Mouse (Mus musculus) midbrain, embryonic 11.5 days (tissue): ENCODE measurements around the gene Cyp4f39. TPM values are rescaled to one million over a fixed set of nuclear protein-coding genes. Genes with fewer than 3 reads are reported as not detected.
"Not testable (repeated sequence)": the region's sequence is repeated elsewhere in the genome, so short reads cannot be mapped to it uniquely, and the experiment has no call there.

ENCODE experiments used
- ATAC-seq: fragments of 200-750 bp; cut with Nextera tagmentation; 2 replicates; pipeline ENCODE4 v1.8.0; 2017; ENCODE audit warnings: moderate TSS enrichment, moderate library complexity; ENCODE audit not compliant: low FRiP score
- DNase-seq: peaks from one replicate; pipeline ENCODE4 v3.0.0; 2015; ENCODE audit warnings: low spot score; ENCODE audit errors: missing footprints
- H3K27ac ChIP-seq: fragments of 300-500 bp; sonication (generic); 2 replicates; pipeline ENCODE4 v1.5.1; 2014; ENCODE audit warnings: low read depth, low read length
- H3K27me3 ChIP-seq: fragments of 300-500 bp; sonication (generic); 2 replicates; pipeline ENCODE4 v1.6.1; 2014; ENCODE audit warnings: mild to moderate bottlenecking, low read length, moderate library complexity, mixed read lengths; ENCODE audit not compliant: control insufficient read depth, insufficient read depth
- H3K36me3 ChIP-seq: fragments of 300-500 bp; sonication (generic); 2 replicates; pipeline ENCODE4 v1.6.1; 2014; ENCODE audit warnings: mild to moderate bottlenecking, low read length, moderate library complexity, mixed read lengths; ENCODE audit not compliant: control insufficient read depth, insufficient read depth
- H3K4me1 ChIP-seq: fragments of 300-500 bp; sonication (generic); 2 replicates; pipeline ENCODE4 v1.6.1; 2014; ENCODE audit warnings: low read length; ENCODE audit not compliant: control insufficient read depth, insufficient read depth
- H3K4me2 ChIP-seq: fragments of 300-500 bp; sonication (generic); 2 replicates; pipeline ENCODE4 v1.6.1; 2014; ENCODE audit warnings: mild to moderate bottlenecking, moderate library complexity
- H3K4me3 ChIP-seq: fragments of 300-500 bp; sonication (generic); 2 replicates; pipeline ENCODE4 v1.5.1; 2014; ENCODE audit warnings: low read depth, low read length
- H3K9ac ChIP-seq: fragments of 300-500 bp; sonication (generic); 2 replicates; pipeline ENCODE4 v1.6.1; 2014; ENCODE audit warnings: low read length
- H3K9me3 ChIP-seq: fragments of 300-500 bp; sonication (generic); 2 replicates; pipeline ENCODE4 v1.6.1; 2016; ENCODE audit warnings: low read length; ENCODE audit not compliant: control insufficient read depth
- WGBS: fragments of 180-500 bp; shearing (Covaris S2); extraction: QIAGEN DNeasy Blood & Tissue Kit; methylation state at CpG from one replicate; pipeline ENCODE4 v1.1.7; 2014; 5-methylcytosine and 5-hydroxymethylcytosine counted together
- polyA plus RNA-seq: library from polyadenylated mRNA; unstranded; fragments of >200 nt; fragmentation: Nextera tagmentation; extraction: Ambion mirVana; gene quantifications from 2 replicates; pipeline ENCODE4 v1.2.1, GENCODE M21; 2014

Cyp4f39 gene
- polyA plus RNA-seq, 1 experiment from 2014 or later, result 0.42 TPM

GRCm38 (mm10) chr17:32479554-32480506, 27.3 kb downstream of the Cyp4f39 start:
- no peaks in the 10 kb centered on the region for H3K9me3 ChIP-seq
- H3K36me3 ChIP-seq, result no peaks in the 10 kb centered on the region
- WGBS, result 14% methylated on average over 6 of the region's 8 CpGs
- H3K4me2 ChIP-seq, result no peak overlapping the region
- no peaks in the 10 kb centered on the region for H3K4me1 ChIP-seq
- no peak overlapping the region for H3K9ac ChIP-seq
- no peak for DNase-seq
- no peaks in the 10 kb centered on the region for H3K27me3 ChIP-seq
- ATAC-seq, result no peak
- no peak overlapping the region for H3K4me3 ChIP-seq
- no peak overlapping the region for H3K27ac ChIP-seq

GRCm38 (mm10) chr17:32481766-32482165, 29.2 kb downstream of the Cyp4f39 start:
- WGBS, result 84% methylated on average over 14 of the region's 14 CpGs
- no peaks in the 10 kb centered on the region for H3K4me1 ChIP-seq
- H3K4me3 ChIP-seq, result no peak overlapping the region
- no peaks in the 10 kb centered on the region for H3K27me3 ChIP-seq
- H3K36me3 ChIP-seq, result no peaks in the 10 kb centered on the region
- no peak overlapping the region for H3K9ac ChIP-seq
- DNase-seq (no peak), ATAC-seq (no peak)
- H3K27ac ChIP-seq, result no peak overlapping the region
- H3K9me3 ChIP-seq, result no peaks in the 10 kb centered on the region
- no peak overlapping the region for H3K4me2 ChIP-seq

DNA sequence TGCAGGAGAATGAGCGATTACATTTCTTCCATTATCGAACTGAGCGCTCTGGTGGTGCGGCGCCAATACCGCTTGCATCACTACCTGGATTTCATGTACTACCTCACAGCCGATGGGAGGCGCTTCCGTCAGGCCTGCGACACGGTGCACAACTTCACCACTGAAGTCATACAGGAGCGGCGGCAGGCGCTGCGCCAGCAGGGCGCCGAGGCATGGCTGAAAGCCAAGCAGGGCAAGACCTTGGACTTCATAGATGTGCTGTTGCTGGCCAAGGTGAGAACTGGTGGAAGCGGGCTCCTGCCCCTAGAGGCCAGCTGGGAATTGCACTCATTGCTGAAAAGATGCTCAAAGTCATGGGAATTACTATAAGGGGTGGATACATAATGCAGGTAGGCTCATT, 30.7 kb downstream of the Cyp4f39 start:
- no peak overlapping the region for H3K4me3 ChIP-seq
- H3K27ac ChIP-seq, result no peak overlapping the region
- WGBS, result 21% methylated on average over 18 of the region's 18 CpGs
- DNase-seq, result peak; percentile 92
- H3K9ac ChIP-seq, result no peak overlapping the region
- H3K36me3 ChIP-seq, result no peaks in the 10 kb centered on the region
- ATAC-seq, result peak; percentile 57; the same call in 1 of the 2 replicates
- H3K27me3 ChIP-seq, result no peaks in the 10 kb centered on the region
- no peaks in the 10 kb centered on the region for H3K4me1 ChIP-seq
- no peak overlapping the region for H3K4me2 ChIP-seq
- H3K9me3 ChIP-seq, result no peaks in the 10 kb centered on the region

DNA sequence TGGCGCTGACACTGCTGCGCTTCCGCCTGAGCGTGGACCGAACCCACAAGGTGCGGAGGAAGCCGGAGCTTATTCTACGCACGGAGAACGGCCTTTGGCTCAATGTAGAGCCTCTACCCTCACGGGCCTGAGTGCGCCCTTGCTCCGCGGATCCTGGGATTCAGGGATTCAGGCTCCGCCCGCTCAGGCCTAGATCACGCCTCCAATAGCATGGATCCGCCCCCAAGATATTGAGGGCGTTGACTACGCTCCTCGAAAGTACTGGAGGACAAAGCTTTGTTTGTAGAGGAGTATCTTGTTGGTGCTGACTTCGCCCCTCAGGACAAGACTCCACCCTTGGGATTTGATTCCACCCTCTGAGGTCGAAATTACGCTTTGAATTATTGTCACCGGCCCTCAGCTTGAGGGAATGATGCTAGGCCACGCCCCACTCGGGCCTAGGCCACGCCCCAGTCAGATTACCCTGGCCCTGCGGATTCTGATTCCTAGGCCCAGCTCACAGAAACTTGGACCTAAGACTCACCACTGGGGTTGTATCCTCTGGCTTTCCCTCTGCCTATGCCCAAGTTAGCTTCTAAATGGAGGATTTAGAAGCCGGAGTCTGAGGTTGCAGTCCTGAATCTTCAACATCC, 39.9 kb downstream of the Cyp4f39 start:
- Histone ChIP-seq H3K9ac (peak overlapping the region; percentile 55), H3K4me1 (no peaks in the 10 kb centered on the region), H3K4me3 (peak overlapping the region; percentile 28), H3K36me3 (no peaks in the 10 kb centered on the region), H3K27ac (no peak overlapping the region), H3K27me3 (peaks cover 2% of the 10 kb centered on the region; the same call in 1 of the 2 replicates), H3K9me3 (peaks cover 3% of the 10 kb centered on the region; the same call in 1 of the 2 replicates), H3K4me2 (peak overlapping the region; percentile 48)
- peak; percentile 78 for ATAC-seq
- peak; percentile 94 for DNase-seq
- WGBS, result 10% methylated on average over 30 of the region's 30 CpGs

DNA sequence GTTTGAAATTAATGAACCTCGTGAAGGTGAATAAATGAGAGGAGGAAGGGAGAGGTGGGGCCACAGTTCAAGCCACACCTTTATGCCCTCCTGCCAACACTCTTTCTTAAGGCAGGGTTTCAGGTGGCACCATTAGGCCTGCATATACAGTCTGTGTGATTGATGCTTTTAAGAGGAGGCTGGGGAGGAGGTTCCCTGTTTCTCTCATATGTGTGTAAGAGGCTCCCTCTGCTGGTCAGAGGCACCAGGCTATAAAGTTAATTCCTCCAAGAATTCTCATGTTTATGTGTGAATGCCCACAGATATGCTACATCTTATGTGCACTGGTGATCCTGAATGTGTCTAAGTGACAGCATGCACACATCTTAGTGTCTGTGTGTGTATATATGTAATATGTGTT, 42.1 kb downstream of the Cyp4f39 start:
- H3K27me3 ChIP-seq, result peaks cover 2% of the 10 kb centered on the region; the same call in 1 of the 2 replicates
- WGBS, result 80% methylated on average over 1 of the region's 1 CpGs
- H3K27ac ChIP-seq, result no peak overlapping the region
- no peak overlapping the region for H3K4me2 ChIP-seq
- no peak overlapping the region for H3K9ac ChIP-seq
- DNase-seq, result peak; percentile 92
- H3K4me1 ChIP-seq, result no peaks in the 10 kb centered on the region
- no peak overlapping the region for H3K4me3 ChIP-seq
- peaks cover 3% of the 10 kb centered on the region; the same call in 1 of the 2 replicates for H3K9me3 ChIP-seq
- H3K36me3 ChIP-seq, result no peaks in the 10 kb centered on the region
- ATAC-seq, result peak; percentile 48; the same call in 1 of the 2 replicates

DNA sequence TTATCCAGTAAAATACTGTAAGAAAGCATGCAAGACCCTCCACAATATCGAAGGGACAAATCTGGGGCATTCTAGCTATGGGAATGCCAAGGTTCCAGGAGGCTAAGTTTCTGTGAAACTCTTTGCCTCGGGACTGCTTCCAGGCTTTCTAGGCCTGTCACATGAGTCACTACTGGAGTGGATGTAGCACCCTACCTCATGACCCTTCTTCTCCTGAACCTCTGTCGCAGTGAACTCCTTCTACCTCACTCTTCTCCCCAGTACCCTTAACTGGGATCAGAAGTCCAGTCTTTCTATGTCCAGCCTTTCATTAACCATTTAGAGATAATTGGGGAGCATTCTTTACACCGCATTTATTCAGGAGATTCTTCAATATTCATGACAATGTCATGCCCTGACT, 48.0 kb downstream of the Cyp4f39 start:
- H3K27ac ChIP-seq, H3K27me3 ChIP-seq, H3K4me3 ChIP-seq, H3K4me1 ChIP-seq, H3K36me3 ChIP-seq, H3K4me2 ChIP-seq, DNase-seq, H3K9ac ChIP-seq, ATAC-seq, H3K9me3 ChIP-seq: not testable (repeated sequence)
- 86% methylated on average over 4 of the region's 4 CpGs for WGBS

DNA sequence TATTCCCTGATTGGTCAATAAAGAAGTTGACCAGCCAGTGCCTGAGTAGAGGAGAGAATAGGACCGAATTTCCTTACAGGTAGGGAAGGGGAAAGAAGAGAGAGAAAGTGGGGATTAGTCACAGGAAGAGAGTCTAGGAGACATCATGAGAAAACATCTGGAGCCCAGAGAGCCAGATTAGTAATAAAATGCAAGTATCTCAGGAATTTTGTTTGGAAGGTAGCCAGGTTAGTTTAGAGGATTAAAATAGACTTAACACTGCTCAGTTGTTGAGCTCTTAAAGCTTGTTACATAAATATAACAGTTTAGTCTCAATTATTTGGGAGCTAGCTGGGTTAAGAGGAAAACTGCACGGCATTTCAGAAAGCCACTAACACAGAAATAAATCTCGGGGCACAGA, 48.5 kb downstream of the Cyp4f39 start:
- Histone ChIP-seq H3K9me3 (peaks cover 1% of the 10 kb centered on the region; the same call in 1 of the 2 replicates), H3K4me2 (no peak overlapping the region), H3K36me3 (no peaks in the 10 kb centered on the region), H3K27ac (no peak overlapping the region), H3K4me1 (peaks cover 5% of the 10 kb centered on the region), H3K27me3 (no peaks in the 10 kb centered on the region), H3K4me3 (no peak overlapping the region), H3K9ac (no peak overlapping the region)
- 79% methylated on average over 3 of the region's 3 CpGs for WGBS
- ATAC-seq, result no peak
- no peak for DNase-seq

- no peak overlapping the region for H3K9ac ChIP-seq
- H3K36me3 ChIP-seq, result no peaks in the 10 kb centered on the region
- H3K4me1 ChIP-seq, result peaks cover 12% of the 10 kb centered on the region
- WGBS, result 80% methylated on average over 2 of the region's 2 CpGs
- H3K4me2 ChIP-seq, result no peak overlapping the region
- DNase-seq, result no peak
- H3K9me3 ChIP-seq, result no peaks in the 10 kb centered on the region
- no peak overlapping the region for H3K4me3 ChIP-seq
- no peak for ATAC-seq
- H3K27ac ChIP-seq, result no peak overlapping the region
- H3K27me3 ChIP-seq, result no peaks in the 10 kb centered on the region
Observed at GRCm38 (mm10) chr17:32503111-32503510, 50.6 kb downstream of the Cyp4f39 start.
